ENCODE assay signal across 22 mouse cellular contexts in genomic region chr5:8541120-8542117, GRCm38 (mm10).
DNase-seq lines count a peak whose midpoint lies in the region; ATAC-seq lines count a peak whose summit lies in the region.
"Had no signal": no experiment of that assay in that cellular context is flagged by ENCODE, and none has a peak within 500 bp of the region (broad histone marks: within the 10 kb centered on the region; RNA-seq: fewer than 3 reads in every experiment).

No protein-coding gene starts in this region.

- H3K9me3 ChIP-seq in limb, embryonic 11.5 days (ENCODE audit: control insufficient read depth, low read length) = no peaks in the 10 kb centered on the region
- no peaks in the 10 kb centered on the region for H3K9me3 ChIP-seq in limb, embryonic 10.5 days (replicated peaks)
- no peaks in the 10 kb centered on the region for H3K9me3 ChIP-seq in limb, embryonic 12.5 days
- H3K9me3 ChIP-seq: embryonic facial prominence, embryonic 12.5 days; forebrain, embryonic 12.5 days; heart, embryonic 10.5 days; hindbrain, embryonic 12.5 days had no signal

- no peak overlapping the region for H3K9ac ChIP-seq in limb, embryonic 11.5 days (ENCODE audit: low read length)
- H3K9ac ChIP-seq in limb, embryonic 12.5 days (replicated peaks) = no peak overlapping the region
- H3K9ac ChIP-seq: embryonic facial prominence, embryonic 12.5 days; forebrain, embryonic 12.5 days; hindbrain, embryonic 12.5 days had no signal

- WGBS in limb, embryonic 11.5 days = 43% methylated on average over 7 of the region's 7 CpGs
- 64% methylated on average over 7 of the region's 7 CpGs for WGBS in limb, embryonic 10.5 days
- 31% methylated on average over 7 of the region's 7 CpGs for WGBS in limb, embryonic 12.5 days

- peak; percentile 57 for ATAC-seq in limb, embryonic 11.5 days (ENCODE audit: insufficient number of reproducible peaks, low FRiP score, low TSS enrichment, low read depth)
- peak; percentile 86 for ATAC-seq in limb, embryonic 12.5 days (ENCODE audit: insufficient number of reproducible peaks, insufficient read depth, low FRiP score, low TSS enrichment, low read depth)
- ATAC-seq: activated CD4-positive, CD25-positive, alpha-beta regulatory T cell, adult 4 months; forebrain, embryonic 16.5 days; hindbrain, embryonic 16.5 days; Patski had no signal

- DNase-seq in heart, adult 11 months = peak; percentile 28
- DNase-seq in heart, adult 18-20 months = no peak
- no peak for DNase-seq in limb, embryonic 11.5 days (ENCODE audit: low spot score)
- no peak for DNase-seq in limb, embryonic 10.5 days (ENCODE audit: low spot score)
- DNase-seq in frontal cortex, postnatal 36 days (ENCODE audit: low spot score in 2 of 2) = no peak
- DNase-seq: adrenal gland, postnatal 14 days; cerebellum, adult 18-20 months; cerebellum, adult 9-11 months; gastrocnemius, adult 2 months; gastrocnemius, postnatal 25 days; heart, postnatal 10 days; heart, postnatal 4 days had no signal

- H3K36me3 ChIP-seq in limb, embryonic 11.5 days (ENCODE audit: control insufficient read depth, insufficient read depth, low read length) = no peaks in the 10 kb centered on the region
- no peaks in the 10 kb centered on the region for H3K36me3 ChIP-seq in limb, embryonic 10.5 days
- no peaks in the 10 kb centered on the region for H3K36me3 ChIP-seq in limb, embryonic 12.5 days
- H3K36me3 ChIP-seq: embryonic facial prominence, embryonic 12.5 days; forebrain, embryonic 12.5 days; heart, embryonic 10.5 days had no signal

- no peak overlapping the region for H3K4me2 ChIP-seq in limb, embryonic 11.5 days (ENCODE audit: low read depth, severe bottlenecking)
- H3K4me2 ChIP-seq in limb, embryonic 12.5 days = no peak overlapping the region
- H3K4me2 ChIP-seq: embryonic facial prominence, embryonic 12.5 days; forebrain, embryonic 12.5 days; hindbrain, embryonic 12.5 days had no signal

- no peaks in the 10 kb centered on the region for H3K4me1 ChIP-seq in limb, embryonic 11.5 days (ENCODE audit: control insufficient read depth, insufficient read depth, low read length)
- H3K4me1 ChIP-seq in limb, embryonic 10.5 days = peaks cover 10% of the 10 kb centered on the region
- H3K4me1 ChIP-seq in limb, embryonic 12.5 days (replicated peaks) = peaks cover 15% of the 10 kb centered on the region
- H3K4me1 ChIP-seq: forebrain, embryonic 12.5 days; heart, embryonic 10.5 days; hindbrain, embryonic 12.5 days had no signal

- no peaks in the 10 kb centered on the region for H3K27me3 ChIP-seq in limb, embryonic 11.5 days (ENCODE audit: control insufficient read depth, insufficient read depth, low read length)
- H3K27me3 ChIP-seq in limb, embryonic 10.5 days (ENCODE audit: low read depth, poor library complexity, severe bottlenecking) = no peaks in the 10 kb centered on the region
- H3K27me3 ChIP-seq in limb, embryonic 12.5 days = no peaks in the 10 kb centered on the region
- H3K27me3 ChIP-seq: CH12.LX; embryonic facial prominence, embryonic 12.5 days; forebrain, embryonic 12.5 days; hindbrain, embryonic 12.5 days had no signal

- no peak overlapping the region for H3K27ac ChIP-seq in limb, embryonic 11.5 days (replicated peaks; ENCODE audit: low read depth, low read length)
- no peak overlapping the region for H3K27ac ChIP-seq in limb, embryonic 10.5 days
- peak overlapping the region; percentile 84 for H3K27ac ChIP-seq in limb, embryonic 12.5 days
- H3K27ac ChIP-seq: embryonic facial prominence, embryonic 12.5 days; forebrain, embryonic 12.5 days; gastrocnemius, adult 2 months; heart, embryonic 10.5 days; hindbrain, embryonic 12.5 days had no signal

- H3K4me3 ChIP-seq in limb, embryonic 11.5 days (ENCODE audit: low read depth, low read length) = no peak overlapping the region
- H3K4me3 ChIP-seq in limb, embryonic 10.5 days = no peak overlapping the region
- no peak overlapping the region for H3K4me3 ChIP-seq in limb, embryonic 12.5 days (replicated peaks)
- H3K4me3 ChIP-seq: embryonic facial prominence, embryonic 12.5 days; forebrain, embryonic 12.5 days; gastrocnemius, adult 2 months; heart, embryonic 10.5 days; hindbrain, embryonic 12.5 days had no signal
